Mouse (Mus musculus) myocyte (in vitro differentiated cells): ENCODE data around the gene Fstl4.

Experiments
- CEBPB ChIP-seq: IDR thresholded peaks from 2 replicates; pipeline ENCODE4 v1.6.1; 2011; ENCODE audit warnings: mild to moderate bottlenecking, moderate library complexity; ENCODE audit not compliant: poor library complexity, insufficient read depth, severe bottlenecking
- E2F4 ChIP-seq: IDR thresholded peaks from one replicate; pipeline ENCODE4 v1.6.1; 2011; ENCODE audit warnings: mild to moderate bottlenecking, control low read depth, moderate library complexity; ENCODE audit not compliant: insufficient read depth
- MAX ChIP-seq: IDR thresholded peaks from one replicate; pipeline ENCODE4 v1.6.1; 2011; ENCODE audit warnings: low read depth, mild to moderate bottlenecking, control low read depth
- MYOG ChIP-seq, 3 experiments: IDR thresholded peaks; one replicate each; pipeline ENCODE4 v1.6.1; 2011; ENCODE audit warnings: control low read depth in 2 of 3, low read depth in 2 of 3, mild to moderate bottlenecking in 2 of 3; ENCODE audit not compliant: insufficient read length in 2 of 3, control insufficient read depth in 1 of 3, insufficient read depth in 1 of 3
- POLR2A ChIP-seq: IDR thresholded peaks from one replicate; pipeline ENCODE4 v1.6.1; 2011; ENCODE audit warnings: low read depth, mild to moderate bottlenecking, control low read depth, moderate library complexity; ENCODE audit not compliant: insufficient read length
- POLR2AphosphoS2 ChIP-seq: IDR thresholded peaks from one replicate; pipeline ENCODE4 v1.6.1; 2011; ENCODE audit warnings: low read depth, control low read depth; ENCODE audit not compliant: insufficient read length
- REST ChIP-seq: IDR thresholded peaks from one replicate; pipeline ENCODE4 v1.6.1; 2011; ENCODE audit warnings: mild to moderate bottlenecking, control low read depth, moderate library complexity; ENCODE audit not compliant: insufficient read depth, insufficient read length
- USF1 ChIP-seq: IDR thresholded peaks from one replicate; pipeline ENCODE4 v1.6.1; 2011; ENCODE audit warnings: low read depth, mild to moderate bottlenecking, control low read depth, moderate library complexity

- TF ChIP-seq MAX (no peak), USF1 (no peak), POLR2A (no peak), MYOG (IDR thresholded peaks at IDR 0.05; ENCODE audit: control insufficient read depth in 1 of 3, insufficient read depth in 1 of 3, insufficient read length in 2 of 3, low read depth in 2 of 3) (no peak), POLR2AphosphoS2 (no peak), REST (no peak), E2F4 (no peak), CEBPB (no peak)
Measured at GRCm38 (mm10) chr11:52875916-52876765, 111.7 kb downstream of the Fstl4 start.
